Mouse (Mus musculus): Measurements from ENCODE around the gene Lpcat2b. TPM values are rescaled to one million over a fixed set of nuclear protein-coding genes. Genes with fewer than 3 reads are reported as not detected.

Lpcat2b gene
- polyA plus RNA-seq, 1 experiment from 2014 or later = not detected

DNA sequence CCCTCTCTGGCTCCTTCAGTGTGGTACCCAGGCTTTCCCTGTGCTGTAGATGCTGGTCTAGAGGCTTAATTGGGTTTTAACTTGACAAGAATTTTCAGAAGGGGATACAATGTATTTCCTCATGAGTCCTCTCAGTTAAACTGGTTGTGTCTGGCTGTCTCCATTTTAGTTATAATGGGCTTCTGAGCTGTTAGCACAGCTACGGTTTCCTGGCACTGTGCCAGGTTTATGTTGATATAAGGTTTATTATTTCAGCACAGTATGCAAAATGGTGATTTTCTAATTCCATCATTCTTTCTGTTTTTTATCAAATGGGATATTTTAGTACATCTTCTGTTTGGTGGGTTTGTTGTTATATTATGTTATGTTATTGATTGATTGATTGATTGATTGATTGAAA is 9.7 kb upstream of the Lpcat2b start:
- no peak overlapping the region for H3K4me3 ChIP-seq
- WGBS = 85% methylated on average over 1 of the region's 1 CpGs
- H3K36me3 ChIP-seq = no peaks in the 10 kb centered on the region
- no peaks in the 10 kb centered on the region for H3K4me1 ChIP-seq
- no peaks in the 10 kb centered on the region for H3K27me3 ChIP-seq (ENCODE audit: low read depth, poor library complexity, severe bottlenecking)
- no peak for DNase-seq (ENCODE audit: low spot score)
- H3K27ac ChIP-seq = no peak overlapping the region
- no peaks in the 10 kb centered on the region for H3K9me3 ChIP-seq (replicated peaks)

- no peaks in the 10 kb centered on the region for H3K9me3 ChIP-seq (replicated peaks)
- no peak overlapping the region for H3K27ac ChIP-seq
- no peaks in the 10 kb centered on the region for H3K36me3 ChIP-seq
- H3K4me3 ChIP-seq = no peak overlapping the region
- DNase-seq (ENCODE audit: low spot score) = no peak
- H3K27me3 ChIP-seq (ENCODE audit: low read depth, poor library complexity, severe bottlenecking) = no peaks in the 10 kb centered on the region
- WGBS = 82% methylated on average over 5 of the region's 5 CpGs
- peaks cover 15% of the 10 kb centered on the region for H3K4me1 ChIP-seq
These were observed 2.7 kb downstream of the Lpcat2b start for GRCm38 (mm10) chr5:107434001-107434400.

- Histone ChIP-seq H3K4me3 (no peak overlapping the region), H3K4me1 (peaks cover 15% of the 10 kb centered on the region), H3K27ac (no peak overlapping the region), H3K27me3 (ENCODE audit: low read depth, poor library complexity, severe bottlenecking) (no peaks in the 10 kb centered on the region), H3K36me3 (no peaks in the 10 kb centered on the region), H3K9me3 (replicated peaks) (no peaks in the 10 kb centered on the region)
- 91% methylated on average over 6 of the region's 6 CpGs for WGBS
- no peak for DNase-seq (ENCODE audit: low spot score)
These were observed 4.8 kb downstream of the Lpcat2b start for GRCm38 (mm10) chr5:107436185-107436584.

DNA sequence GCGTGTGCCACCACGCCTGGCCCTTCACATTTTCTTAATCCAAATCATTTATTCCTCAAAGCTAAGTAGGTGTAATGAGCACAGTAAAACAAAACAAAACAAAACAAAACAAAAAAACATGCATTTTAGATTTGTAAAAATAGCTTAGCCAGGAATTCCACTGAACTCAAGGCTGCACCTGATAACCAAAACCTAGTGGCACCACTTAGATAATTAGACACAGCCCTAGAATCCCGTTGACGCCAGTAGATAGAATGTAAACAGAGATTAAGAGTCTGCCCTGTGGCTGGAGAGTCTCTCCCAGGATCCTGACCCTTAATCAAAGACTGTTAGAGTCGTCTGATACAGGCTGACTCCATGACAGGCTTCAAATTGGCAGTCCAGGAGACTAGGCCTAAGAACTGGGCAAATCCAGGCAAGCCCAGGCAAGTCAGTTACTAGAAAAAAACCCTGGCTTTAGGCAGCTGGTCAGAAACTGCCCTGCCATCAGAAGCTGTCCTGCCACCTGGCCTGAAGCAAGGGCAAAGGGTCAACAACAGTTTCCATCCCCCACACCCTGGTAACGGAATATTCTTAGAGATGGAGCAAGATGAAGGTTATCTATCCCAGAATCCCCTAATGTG is 5.3 kb downstream of the Lpcat2b start:
- Histone ChIP-seq H3K27ac (no peak overlapping the region), H3K4me1 (peaks cover 15% of the 10 kb centered on the region), H3K27me3 (ENCODE audit: low read depth, poor library complexity, severe bottlenecking) (no peaks in the 10 kb centered on the region), H3K4me3 (no peak overlapping the region), H3K9me3 (replicated peaks) (no peaks in the 10 kb centered on the region), H3K36me3 (no peaks in the 10 kb centered on the region)
- no peak for DNase-seq (ENCODE audit: low spot score)
- 63% methylated on average over 6 of the region's 6 CpGs for WGBS

DNA sequence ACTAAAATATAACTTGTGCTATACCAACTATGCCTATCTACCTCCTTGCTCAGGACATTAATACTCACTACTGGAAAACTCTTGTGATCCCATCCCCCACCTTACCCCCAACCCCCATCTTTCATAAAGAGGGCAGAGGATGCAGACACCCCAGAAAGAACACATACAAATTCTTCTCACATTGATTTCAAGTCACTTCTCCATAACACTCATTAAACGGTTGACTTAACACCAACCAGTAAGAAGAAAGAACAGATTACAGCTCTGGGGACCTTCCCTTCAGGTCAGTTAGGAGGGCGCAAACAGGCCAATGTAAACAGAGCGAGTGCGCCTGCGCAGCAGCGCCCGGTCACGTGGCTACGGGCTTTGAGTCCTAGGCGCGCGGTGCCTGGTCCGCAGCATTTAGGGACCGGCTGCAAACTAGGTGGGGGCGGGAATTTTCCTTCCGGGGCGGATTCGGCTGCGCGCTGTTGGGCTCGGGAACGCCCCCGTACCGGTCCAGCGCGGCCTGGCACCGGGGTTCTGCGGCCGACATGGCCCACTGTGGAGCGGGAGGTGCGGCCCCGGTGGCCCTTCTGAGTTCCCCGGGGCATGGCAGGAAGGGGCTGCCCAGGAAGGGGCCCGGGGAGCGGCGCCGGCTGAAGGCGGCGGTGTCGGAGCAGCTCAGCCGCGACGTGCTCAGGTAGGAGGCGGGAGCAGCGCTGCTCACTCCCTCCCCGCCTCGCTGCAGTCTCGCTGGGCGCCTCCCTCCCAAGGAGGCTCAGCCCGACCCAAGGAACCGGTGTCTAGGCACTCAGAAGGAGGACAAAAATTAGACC is 6.3 kb downstream of the Lpcat2b start, which contains the start of gene Btbd8:
Gene Btbd8 (plus strand): TSS at position 534 of the 818 bp plus-strand sequence.
- peak within 1 kb of the TSS; percentile 86 for H3K4me3 ChIP-seq
- peak within 1 kb of the TSS; percentile 95 for H3K27ac ChIP-seq
- H3K36me3 ChIP-seq = no peaks in the 10 kb centered on the region
- peaks cover 15% of the 10 kb centered on the region for H3K4me1 ChIP-seq
- peak; percentile 98 for DNase-seq (ENCODE audit: low spot score)
- no peaks in the 10 kb centered on the region for H3K9me3 ChIP-seq (replicated peaks)
- WGBS = under 1% methylated on average over 51 of the region's 51 CpGs
- H3K27me3 ChIP-seq (ENCODE audit: low read depth, poor library complexity, severe bottlenecking) = no peaks in the 10 kb centered on the region

DNA sequence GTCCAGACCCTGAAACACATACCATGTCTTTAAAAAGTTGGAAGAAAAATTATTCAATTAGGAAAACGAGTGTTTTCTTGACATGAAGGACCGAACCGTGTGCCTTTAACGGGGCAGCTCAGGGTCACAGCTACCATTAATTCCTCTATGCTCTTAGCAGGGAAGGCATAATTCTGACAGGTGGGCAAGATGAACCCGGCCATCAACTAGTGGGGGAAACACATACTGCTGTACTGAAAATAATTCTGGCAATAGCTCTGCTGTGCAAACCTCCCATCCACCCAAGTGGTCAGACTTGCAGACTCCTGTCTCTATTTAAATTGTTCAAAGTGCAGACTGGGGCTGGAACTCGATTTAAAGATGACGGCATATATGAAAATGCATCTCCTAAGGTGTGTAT is 7.0 kb downstream of the Lpcat2b start:
- H3K4me1 ChIP-seq = peaks cover 15% of the 10 kb centered on the region
- no peaks in the 10 kb centered on the region for H3K27me3 ChIP-seq (ENCODE audit: low read depth, poor library complexity, severe bottlenecking)
- H3K27ac ChIP-seq = peak overlapping the region; percentile 95
- H3K36me3 ChIP-seq = no peaks in the 10 kb centered on the region
- no peak for DNase-seq (ENCODE audit: low spot score)
- no peaks in the 10 kb centered on the region for H3K9me3 ChIP-seq (replicated peaks)
- H3K4me3 ChIP-seq = peak overlapping the region; percentile 86
- 24% methylated on average over 7 of the region's 7 CpGs for WGBS

DNA sequence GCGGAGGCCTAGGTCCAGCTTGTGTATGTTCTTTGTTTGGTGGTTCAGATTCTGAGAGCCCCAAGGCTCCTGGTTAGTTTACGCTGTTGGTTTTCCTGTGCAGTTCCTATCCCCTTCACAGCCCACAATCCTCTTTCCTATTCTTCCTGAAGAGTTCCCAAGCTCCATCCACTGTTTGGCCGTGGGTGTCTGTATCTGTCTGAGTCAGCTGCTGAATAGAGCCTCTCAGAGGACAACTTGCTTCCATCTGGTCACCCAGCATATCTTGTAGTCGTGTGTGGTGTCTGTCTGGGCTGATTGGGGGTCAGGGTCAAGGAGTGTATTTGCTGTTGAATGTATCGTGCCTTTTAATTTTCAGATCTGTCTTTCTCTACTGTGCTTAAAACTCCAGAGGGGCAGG is 10.5 kb downstream of the Lpcat2b start:
- H3K27ac ChIP-seq = no peak overlapping the region
- 86% methylated on average over 5 of the region's 5 CpGs for WGBS
- no peaks in the 10 kb centered on the region for H3K9me3 ChIP-seq (replicated peaks)
- H3K36me3 ChIP-seq = no peaks in the 10 kb centered on the region; the same call in 1 of the 2 replicates
- peaks cover 14% of the 10 kb centered on the region for H3K4me1 ChIP-seq
- H3K4me3 ChIP-seq = no peak overlapping the region
- no peaks in the 10 kb centered on the region for H3K27me3 ChIP-seq (ENCODE audit: low read depth, poor library complexity, severe bottlenecking)
- DNase-seq (ENCODE audit: low spot score) = no peak

DNA sequence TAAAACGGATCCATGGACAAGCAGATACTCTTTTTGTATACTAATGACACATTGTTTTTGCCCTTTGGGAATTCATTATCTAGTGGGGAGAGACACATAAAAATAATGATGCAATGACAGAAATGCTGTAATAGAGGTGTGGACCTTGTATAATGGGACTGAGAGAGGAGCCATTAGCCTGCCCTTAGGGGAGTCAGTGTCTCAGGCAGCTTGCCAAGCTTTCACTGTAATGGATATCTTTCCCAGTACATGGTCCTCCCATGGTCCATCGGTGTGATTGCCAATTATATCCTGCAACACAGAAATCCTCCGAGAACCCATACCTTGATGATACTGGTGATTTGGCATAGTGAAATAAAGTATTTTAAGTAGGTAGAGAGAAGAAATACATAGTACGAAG is 12.9 kb downstream of the Lpcat2b start:
- 95% methylated on average over 4 of the region's 4 CpGs for WGBS
- Histone ChIP-seq H3K9me3 (replicated peaks) (no peaks in the 10 kb centered on the region), H3K27me3 (ENCODE audit: low read depth, poor library complexity, severe bottlenecking) (no peaks in the 10 kb centered on the region), H3K4me3 (no peak overlapping the region), H3K27ac (no peak overlapping the region), H3K36me3 (no peaks in the 10 kb centered on the region; the same call in 1 of the 2 replicates), H3K4me1 (no peaks in the 10 kb centered on the region)
- no peak for DNase-seq (ENCODE audit: low spot score)

GRCm38 (mm10) chr5:107447977-107448376 is 16.6 kb downstream of the Lpcat2b start:
- no peak for DNase-seq (ENCODE audit: low spot score)
- WGBS = 89% methylated on average over 4 of the region's 4 CpGs
- no peaks in the 10 kb centered on the region for H3K9me3 ChIP-seq (replicated peaks)
- H3K27ac ChIP-seq = no peak overlapping the region
- H3K27me3 ChIP-seq (ENCODE audit: low read depth, poor library complexity, severe bottlenecking) = no peaks in the 10 kb centered on the region
- H3K36me3 ChIP-seq = no peaks in the 10 kb centered on the region; the same call in 1 of the 2 replicates
- no peaks in the 10 kb centered on the region for H3K4me1 ChIP-seq
- H3K4me3 ChIP-seq = no peak overlapping the region

- Histone ChIP-seq H3K4me1 (no peaks in the 10 kb centered on the region), H3K36me3 (no peaks in the 10 kb centered on the region; the same call in 1 of the 2 replicates), H3K27me3 (ENCODE audit: low read depth, poor library complexity, severe bottlenecking) (no peaks in the 10 kb centered on the region), H3K9me3 (replicated peaks) (no peaks in the 10 kb centered on the region), H3K4me3 (no peak overlapping the region), H3K27ac (no peak overlapping the region)
- no peak for DNase-seq (ENCODE audit: low spot score)
- WGBS = 94% methylated on average over 4 of the region's 4 CpGs
These were observed 17.4 kb downstream of the Lpcat2b start for GRCm38 (mm10) chr5:107448784-107449183.

- Histone ChIP-seq H3K27ac (no peak overlapping the region), H3K4me1 (no peaks in the 10 kb centered on the region), H3K27me3 (ENCODE audit: low read depth, poor library complexity, severe bottlenecking) (no peaks in the 10 kb centered on the region), H3K4me3 (no peak overlapping the region), H3K9me3 (replicated peaks) (no peaks in the 10 kb centered on the region), H3K36me3 (peaks cover 2% of the 10 kb centered on the region; the same call in 1 of the 2 replicates)
- 92% methylated on average over 5 of the region's 5 CpGs for WGBS
- no peak for DNase-seq (ENCODE audit: low spot score)
These were observed 18.3 kb downstream of the Lpcat2b start for GRCm38 (mm10) chr5:107449620-107450019.

- WGBS = 90% methylated on average over 5 of the region's 5 CpGs
- Histone ChIP-seq H3K9me3 (replicated peaks) (no peaks in the 10 kb centered on the region), H3K36me3 (peaks cover 2% of the 10 kb centered on the region; the same call in 1 of the 2 replicates), H3K4me1 (no peaks in the 10 kb centered on the region), H3K27me3 (ENCODE audit: low read depth, poor library complexity, severe bottlenecking) (no peaks in the 10 kb centered on the region), H3K4me3 (no peak overlapping the region), H3K27ac (no peak overlapping the region)
- no peak for DNase-seq (ENCODE audit: low spot score)
These were observed 18.9 kb downstream of the Lpcat2b start for GRCm38 (mm10) chr5:107450299-107450698.

Data from limb, embryonic 10.5 days (tissue).